Mouse (Mus musculus) stomach, postnatal 0 days (tissue): ENCODE data around the gene Tusc2.

Source experiments
- CTCF ChIP-seq: IDR thresholded peaks from 2 replicates; pipeline ENCODE4 v1.5.1; 2016; ENCODE audit warnings: antibody characterized with exemption, low read depth, mild to moderate bottlenecking, moderate library complexity
- EP300 ChIP-seq: optimal IDR thresholded peaks from 2 replicates; pipeline ENCODE3; 2016; ENCODE audit warnings: antibody characterized with exemption

GRCm38 (mm10) chr9:107590058-107590772, 27.2 kb downstream of the Tusc2 start:
- peak; percentile 29; the same call in 1 of the 2 replicates for TF ChIP-seq CTCF
- no peak for TF ChIP-seq EP300
